Mouse (Mus musculus) testis, adult 2 months (tissue): ENCODE measurements at regions not wholly inside any gene's neighbourhood (a gene's known extent, or its start where the extent isn't known, plus 50 kb on each side); places are given as distances from the start of the nearest gene placed in this dataset.
A peak's percentile ranks its signal among the peaks of the same experiment; 100 is the strongest.

ENCODE experiments used
- H3K27ac ChIP-seq: fragments of 200-500 bp; 2 replicates; pipeline ENCODE4 v1.5.1; 2012; ENCODE audit warnings: low read depth, low read length; ENCODE audit not compliant: control insufficient read depth, insufficient read depth
- H3K27me3 ChIP-seq: fragments of 200-500 bp; 2 replicates; pipeline ENCODE4 v1.6.1; 2012; ENCODE audit warnings: mild to moderate bottlenecking, low read length, moderate library complexity; ENCODE audit not compliant: control insufficient read depth, insufficient read depth
- H3K36me3 ChIP-seq: fragments of 200-500 bp; 2 replicates; pipeline ENCODE4 v1.6.1; 2012; ENCODE audit warnings: mild to moderate bottlenecking, low read length; ENCODE audit not compliant: control insufficient read depth, insufficient read depth
- H3K4me1 ChIP-seq: fragments of 200-500 bp; 2 replicates; pipeline ENCODE4 v1.6.1; 2012; ENCODE audit warnings: low read length; ENCODE audit not compliant: control insufficient read depth, insufficient read depth
- H3K4me3 ChIP-seq: fragments of 200-500 bp; 2 replicates; pipeline ENCODE4 v1.5.1; 2012; ENCODE audit warnings: low read depth, mild to moderate bottlenecking, low read length, moderate library complexity, mixed read lengths; ENCODE audit not compliant: control insufficient read depth
- CTCF ChIP-seq: fragments of 200-500 bp; IDR thresholded peaks from 2 replicates; pipeline ENCODE4 v1.5.1; 2012; ENCODE audit warnings: low read depth, mild to moderate bottlenecking, inconsistent platforms, low read length, moderate library complexity; ENCODE audit not compliant: control insufficient read depth, insufficient read depth, insufficient replicate concordance
- POLR2A ChIP-seq: fragments of 200-500 bp; IDR thresholded peaks from 2 replicates; pipeline ENCODE4 v1.6.1; 2012; ENCODE audit warnings: low read depth, mild to moderate bottlenecking, inconsistent platforms, low read length, moderate library complexity; ENCODE audit not compliant: control insufficient read depth

GRCm38 (mm10) chrX:142456022-142456421, 65.7 kb upstream of the Acsl4 start:
- H3K27ac ChIP-seq: no peak overlapping the region
- H3K36me3 ChIP-seq: no peaks in the 10 kb centered on the region
- no peaks in the 10 kb centered on the region for H3K4me1 ChIP-seq
- no peak overlapping the region for H3K4me3 ChIP-seq
- H3K27me3 ChIP-seq: no peaks in the 10 kb centered on the region
- TF ChIP-seq POLR2A (no peak), CTCF (no peak)

GRCm38 (mm10) chrX:142464174-142464573, 73.8 kb upstream of the Acsl4 start:
- Histone ChIP-seq H3K36me3 (no peaks in the 10 kb centered on the region), H3K27ac (no peak overlapping the region), H3K27me3 (no peaks in the 10 kb centered on the region), H3K4me3 (no peak overlapping the region), H3K4me1 (no peaks in the 10 kb centered on the region)
- TF ChIP-seq CTCF: no peak
- TF ChIP-seq POLR2A: no peak

GRCm38 (mm10) chrX:142464756-142465155, 74.4 kb upstream of the Acsl4 start:
- Histone ChIP-seq H3K27me3 (no peaks in the 10 kb centered on the region), H3K27ac (no peak overlapping the region), H3K4me1 (no peaks in the 10 kb centered on the region), H3K36me3 (no peaks in the 10 kb centered on the region), H3K4me3 (no peak overlapping the region)
- TF ChIP-seq POLR2A (no peak), CTCF (no peak)

GRCm38 (mm10) chrX:142467850-142468256, 77.5 kb upstream of the Acsl4 start:
- Histone ChIP-seq H3K27ac (no peak overlapping the region), H3K36me3 (no peaks in the 10 kb centered on the region), H3K4me1 (no peaks in the 10 kb centered on the region), H3K27me3 (no peaks in the 10 kb centered on the region), H3K4me3 (no peak overlapping the region)
- no peak for TF ChIP-seq POLR2A

- Histone ChIP-seq H3K27me3 (no peaks in the 10 kb centered on the region), H3K4me3 (peak overlapping the region; percentile 36; the same call in 1 of the 2 replicates)
Measured at GRCm38 (mm10) chrX:142468388-142468787, 78.1 kb upstream of the Acsl4 start.

GRCm38 (mm10) chrX:142469048-142469634, 78.8 kb upstream of the Acsl4 start:
- no peak for TF ChIP-seq CTCF
- no peak for TF ChIP-seq POLR2A
- Histone ChIP-seq H3K36me3 (no peaks in the 10 kb centered on the region), H3K27ac (peak overlapping the region; percentile 67; the same call in 1 of the 2 replicates), H3K27me3 (no peaks in the 10 kb centered on the region), H3K4me3 (peak overlapping the region; percentile 27; the same call in 1 of the 2 replicates), H3K4me1 (no peaks in the 10 kb centered on the region)

More at GRCm38 (mm10) chrX:142468388-142468787, 78.1 kb upstream of the Acsl4 start:
- no peak overlapping the region for H3K27ac ChIP-seq
- no peaks in the 10 kb centered on the region for H3K4me1 ChIP-seq
- no peaks in the 10 kb centered on the region for H3K36me3 ChIP-seq
- TF ChIP-seq POLR2A: no peak
- no peak for TF ChIP-seq CTCF

GRCm38 (mm10) chrX:142470083-142470482, 79.7 kb upstream of the Acsl4 start:
- Histone ChIP-seq H3K4me1 (no peaks in the 10 kb centered on the region), H3K27ac (peak overlapping the region; percentile 12; the same call in 1 of the 2 replicates), H3K4me3 (no peak overlapping the region), H3K27me3 (no peaks in the 10 kb centered on the region), H3K36me3 (no peaks in the 10 kb centered on the region)
- no peak for TF ChIP-seq POLR2A
- no peak for TF ChIP-seq CTCF
